Mouse (Mus musculus) layer of hippocampus, adult 9-11 months (tissue): ENCODE results near the gene Hsd17b1.

Source experiments
- DNase-seq: peaks from one replicate; pipeline ENCODE4 v3.0.0; 2022

Gene Hsd17b1

DNA sequence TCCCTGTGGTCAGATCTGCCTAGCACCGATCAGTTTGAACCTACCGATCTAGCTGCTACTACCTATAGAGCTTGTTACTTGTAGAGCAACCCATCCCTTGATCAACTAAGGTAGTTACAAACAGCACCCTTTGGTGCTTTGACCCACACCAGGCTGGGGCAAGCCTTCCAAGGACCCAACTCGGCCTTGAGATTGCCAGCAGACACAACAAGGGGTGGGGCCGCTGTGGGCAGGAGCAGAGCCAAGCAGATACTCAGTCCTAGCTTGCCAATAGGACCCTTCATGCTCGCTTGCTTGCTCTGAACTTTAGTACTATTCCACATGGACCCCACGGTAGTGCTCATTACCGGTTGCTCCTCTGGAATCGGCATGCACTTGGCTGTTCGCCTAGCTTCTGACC, at the start of gene Hsd17b1:
Gene Hsd17b1 (plus strand): TSS at position 291 of the 400 bp plus-strand sequence.
- no peak for DNase-seq

GRCm38 (mm10) chr11:101029320-101029719, 48.9 kb upstream of the Hsd17b1 start:
- DNase-seq = no peak

- no peak for DNase-seq
Observed at GRCm38 (mm10) chr11:101030136-101030807, 47.9 kb upstream of the Hsd17b1 start.

DNA sequence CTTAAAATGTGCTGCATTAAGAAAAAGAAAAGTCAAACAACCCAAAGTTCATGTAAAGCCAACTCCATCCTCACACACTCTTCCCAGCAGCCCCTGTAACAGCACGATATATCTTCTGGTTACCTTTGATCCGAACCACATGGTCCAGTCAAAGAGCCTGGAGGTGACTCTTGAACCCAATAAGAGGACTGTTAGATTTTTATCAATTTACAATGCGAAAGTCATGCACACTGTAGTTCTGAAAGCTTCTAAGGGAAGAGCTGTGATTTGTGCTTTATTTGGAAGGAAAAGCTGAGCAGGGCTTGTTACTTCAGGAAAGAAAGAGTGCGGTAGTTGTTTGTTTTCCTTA, 47.4 kb upstream of the Hsd17b1 start:
- DNase-seq = no peak

DNA sequence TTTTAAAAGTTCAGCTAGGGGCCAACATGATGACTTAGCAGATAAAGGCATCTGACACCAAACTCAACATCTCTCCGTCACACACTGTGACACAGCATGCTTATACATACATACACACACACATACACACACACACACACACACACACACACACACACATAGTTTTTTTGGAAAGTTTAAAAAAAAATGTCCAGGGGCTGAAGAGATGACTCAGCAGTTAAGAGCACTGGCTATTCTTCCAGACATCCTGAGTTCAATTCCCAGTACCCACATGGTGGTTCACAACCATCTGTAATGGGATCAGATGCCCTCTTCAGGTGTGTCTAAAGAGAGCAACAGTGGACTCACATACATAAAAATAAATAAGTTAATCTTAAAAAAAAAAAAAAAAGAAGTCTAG, 46.7 kb upstream of the Hsd17b1 start:
- DNase-seq = no peak

GRCm38 (mm10) chr11:101033856-101034500, 44.2 kb upstream of the Hsd17b1 start:
- no peak for DNase-seq

GRCm38 (mm10) chr11:101034614-101035327, 43.4 kb upstream of the Hsd17b1 start:
- DNase-seq = peak; percentile 55

DNA sequence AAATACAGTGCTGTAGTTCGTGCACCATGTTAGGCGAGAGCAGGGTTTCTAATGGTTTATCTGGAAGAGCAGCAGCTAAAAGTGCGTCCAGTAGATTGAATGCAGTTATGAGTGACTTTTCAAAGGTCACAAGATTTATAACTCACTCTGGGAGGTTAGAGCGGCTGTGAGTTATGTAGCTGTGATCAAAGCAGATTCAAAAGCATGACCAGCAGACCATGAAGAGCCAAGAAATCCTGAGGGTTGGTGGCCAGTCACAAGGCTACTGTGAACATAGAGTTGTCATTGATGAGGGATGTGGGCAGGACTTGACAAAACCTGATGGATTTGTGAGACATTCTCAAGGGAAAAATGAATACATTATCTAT, 42.9 kb upstream of the Hsd17b1 start:
- DNase-seq = no peak

DNA sequence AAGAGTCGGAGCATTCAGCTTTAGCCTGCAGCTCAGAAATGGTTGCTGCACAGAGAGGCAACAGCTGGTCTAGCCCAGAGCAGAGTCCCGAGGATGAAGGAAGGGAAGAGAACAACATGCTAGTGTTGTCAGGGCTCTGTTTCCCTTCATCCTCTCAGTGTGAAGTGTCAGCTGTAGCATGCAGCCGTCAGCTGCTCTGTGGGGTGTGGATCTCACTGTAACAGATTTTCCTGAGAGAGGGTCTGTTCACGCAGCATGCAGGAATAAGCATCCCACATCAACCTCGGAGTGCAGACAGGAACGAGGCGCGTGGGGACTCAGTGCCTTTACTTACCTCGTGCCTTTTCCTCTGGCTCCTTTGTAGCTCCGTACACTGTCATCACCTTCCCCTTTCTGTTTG, 40.4 kb upstream of the Hsd17b1 start:
- DNase-seq = peak; percentile 53

DNA sequence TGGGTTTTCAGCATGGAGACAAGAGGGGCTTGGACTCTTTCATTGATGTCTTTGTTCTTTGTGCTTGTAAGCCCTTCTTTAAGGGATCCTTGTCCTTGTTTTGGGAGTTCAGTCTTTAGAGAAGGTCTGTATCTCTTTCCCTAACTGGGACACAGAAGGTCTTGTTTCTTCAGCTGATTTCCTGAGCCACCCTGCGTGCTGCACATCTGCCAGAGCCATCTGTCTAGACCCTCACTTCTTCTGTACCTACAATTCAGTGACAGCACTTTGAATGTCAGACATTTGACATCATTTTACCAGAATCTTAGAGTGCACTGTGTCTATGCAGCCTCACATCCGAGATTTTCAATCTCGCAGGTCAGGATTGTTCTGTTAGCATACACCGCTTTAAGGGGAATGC, 32.4 kb upstream of the Hsd17b1 start:
- no peak for DNase-seq

- no peak for DNase-seq
Observed at GRCm38 (mm10) chr11:101046440-101046839, 31.8 kb upstream of the Hsd17b1 start.

DNA sequence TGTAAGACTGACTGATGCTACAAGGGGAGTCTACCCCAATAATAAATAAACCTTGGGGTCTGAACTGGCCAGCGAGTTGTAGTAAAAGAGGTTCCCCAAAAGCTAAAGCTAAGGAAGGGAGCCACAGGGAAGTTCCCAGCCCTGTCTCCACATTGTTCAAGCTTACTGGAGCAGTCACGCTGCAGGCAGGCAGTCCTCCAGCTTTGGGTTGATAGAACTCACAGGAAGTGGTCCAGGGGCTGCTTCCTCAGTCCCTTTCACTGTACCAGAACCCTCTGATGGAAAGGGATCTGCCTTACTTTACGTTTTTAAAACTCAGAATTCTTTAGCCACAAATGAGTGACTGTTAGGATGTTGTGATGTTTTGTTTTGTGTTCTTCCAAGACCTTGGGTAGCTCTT, 30.7 kb upstream of the Hsd17b1 start:
- no peak for DNase-seq

- DNase-seq = peak; percentile 76
Observed at GRCm38 (mm10) chr11:101050359-101050758, 27.9 kb upstream of the Hsd17b1 start.

DNA sequence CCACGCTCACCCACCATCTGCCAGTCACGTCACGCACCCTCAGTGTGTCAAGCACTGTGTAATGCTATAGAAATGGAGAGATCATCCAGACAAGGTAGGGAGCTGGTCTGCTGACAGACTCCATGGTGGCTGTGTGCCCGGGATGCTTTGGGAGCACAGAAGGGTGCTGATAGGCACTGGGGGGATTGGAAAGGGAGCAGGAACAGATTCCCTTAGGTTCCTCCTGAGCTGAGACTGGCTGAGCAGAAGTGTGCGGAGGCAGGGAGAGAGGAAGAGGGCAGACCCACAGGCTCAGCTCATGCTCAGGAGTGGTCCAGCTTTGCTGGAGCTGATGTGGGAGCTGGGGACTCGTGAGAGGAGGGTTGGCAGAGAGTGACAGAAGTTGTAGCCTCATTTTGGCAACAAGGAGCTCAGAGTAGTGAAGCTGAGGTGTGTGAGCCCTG, 27.1 kb upstream of the Hsd17b1 start:
- DNase-seq = peak; percentile 73

DNA sequence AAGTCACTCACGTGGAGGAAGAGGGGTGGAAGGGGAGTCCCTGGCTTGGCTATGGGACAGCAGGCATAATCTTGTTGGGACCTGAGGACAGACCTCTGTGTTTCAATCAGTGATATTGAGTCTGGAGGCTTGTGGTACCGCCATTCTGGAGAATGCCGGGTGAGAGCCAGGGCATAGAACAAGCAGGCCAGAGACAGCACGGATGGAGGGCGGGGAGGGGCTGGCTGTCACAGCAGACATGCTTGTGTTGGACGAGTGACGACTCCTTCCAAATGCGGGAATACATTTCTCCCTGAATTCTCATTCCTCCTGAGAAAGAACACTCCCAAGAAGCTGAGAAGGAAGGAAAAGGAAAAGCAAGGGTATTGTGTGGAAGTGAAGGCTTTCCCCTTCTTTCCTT, 26.6 kb upstream of the Hsd17b1 start:
- DNase-seq = no peak

DNA sequence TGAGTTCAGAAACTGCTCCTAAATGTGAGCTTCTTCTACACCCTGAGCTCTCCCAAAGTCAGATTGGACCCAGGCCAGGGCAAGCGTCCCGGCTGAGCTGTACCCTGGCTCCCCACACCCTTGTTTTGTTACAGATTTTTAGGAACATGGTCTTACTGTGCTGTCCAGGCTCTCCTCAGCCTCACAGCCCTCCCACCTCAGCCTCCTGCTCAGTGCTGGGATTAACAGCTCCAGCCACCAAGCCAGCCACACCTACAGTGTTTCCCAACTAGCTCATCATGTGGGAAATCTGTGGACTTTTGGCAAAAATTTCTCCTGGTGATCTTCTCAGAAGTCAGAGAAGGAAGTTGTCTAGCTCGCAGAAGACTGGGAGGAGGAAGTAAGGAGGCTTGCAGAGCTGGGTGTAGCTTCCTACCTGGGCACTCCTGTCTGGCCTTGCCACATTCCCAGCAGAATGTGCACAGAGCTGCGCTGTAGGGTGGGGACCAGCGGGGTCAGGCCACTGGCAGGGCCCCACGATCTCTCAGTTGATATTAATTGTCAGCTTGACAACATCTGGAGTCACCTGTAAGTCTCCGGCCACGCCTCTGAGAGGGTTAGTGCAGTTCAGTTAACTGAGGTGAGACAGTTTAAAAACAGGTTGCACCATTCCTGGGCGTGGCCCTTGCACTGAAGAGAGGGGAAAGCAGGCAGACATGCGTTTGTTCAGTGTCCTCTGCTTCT, 25.3 kb upstream of the Hsd17b1 start:
- no peak for DNase-seq

- DNase-seq = no peak
Observed at GRCm38 (mm10) chr11:101053974-101054373, 24.2 kb upstream of the Hsd17b1 start.

- DNase-seq = no peak
Observed at GRCm38 (mm10) chr11:101055418-101055817, 22.8 kb upstream of the Hsd17b1 start.

GRCm38 (mm10) chr11:101056885-101057284, 21.3 kb upstream of the Hsd17b1 start:
- no peak for DNase-seq

- peak; percentile 79 for DNase-seq
Observed at GRCm38 (mm10) chr11:101057860-101058259, 20.4 kb upstream of the Hsd17b1 start.

DNA sequence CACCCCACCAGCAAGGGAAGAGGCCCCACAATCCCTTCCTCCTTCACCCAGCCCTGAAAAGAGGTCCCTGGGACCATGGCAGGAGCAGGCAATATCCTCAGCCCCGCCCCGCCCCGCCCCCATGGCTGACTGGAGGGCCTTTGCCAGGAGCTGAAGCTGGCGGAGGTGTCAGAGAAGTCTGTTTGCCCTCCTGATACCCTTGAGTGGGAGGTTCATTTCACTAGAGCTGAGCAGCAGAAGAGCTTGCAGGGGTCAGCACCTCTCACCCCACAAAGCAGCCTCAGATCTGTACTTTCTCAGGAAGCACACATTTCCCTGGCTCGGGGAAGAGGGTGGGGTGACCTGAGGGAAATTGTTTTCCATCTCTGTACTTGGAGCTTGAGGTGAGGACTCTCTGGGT, 19.5 kb upstream of the Hsd17b1 start:
- DNase-seq = no peak

GRCm38 (mm10) chr11:101059473-101059872, 18.7 kb upstream of the Hsd17b1 start:
- DNase-seq = no peak

- peak; percentile 73 for DNase-seq
Observed at GRCm38 (mm10) chr11:101060126-101060525, 18.1 kb upstream of the Hsd17b1 start.

DNA sequence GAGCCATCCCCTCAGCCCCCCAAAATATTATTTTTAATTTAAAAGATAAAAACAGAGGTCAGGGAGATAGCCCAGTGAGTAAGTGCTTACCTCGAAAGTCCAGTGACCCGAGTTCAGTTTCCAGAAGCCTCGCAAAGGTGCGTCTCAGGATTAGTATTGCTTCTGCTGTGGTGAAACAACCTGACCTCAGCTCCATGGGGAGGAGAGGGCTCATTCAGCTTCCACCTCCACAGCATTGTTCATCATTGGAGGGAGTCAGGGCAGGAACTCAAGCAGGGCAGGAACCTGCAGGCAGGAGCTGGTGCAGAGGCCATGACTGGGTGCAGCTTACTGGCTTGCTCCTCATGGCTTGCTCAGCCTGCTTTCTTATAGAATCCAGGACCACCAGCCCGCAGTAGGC, 17.2 kb upstream of the Hsd17b1 start:
- no peak for DNase-seq
